Mouse (Mus musculus) forebrain, embryonic 12.5 days (tissue): ENCODE measurements around the gene Rnf214. TPM values are rescaled to one million over a fixed set of nuclear protein-coding genes. Genes with fewer than 3 reads are reported as not detected.
"Not testable (repeated sequence)": the region's sequence is repeated elsewhere in the genome, so short reads cannot be mapped to it uniquely, and the experiment has no call there.

Experiments used
- ATAC-seq: fragments of 200-750 bp; cut with Nextera tagmentation; 2 replicates; pipeline ENCODE4 v1.8.0; 2017; ENCODE audit warnings: moderate TSS enrichment; ENCODE audit not compliant: low FRiP score
- H3K27ac ChIP-seq: fragments of 300-500 bp; sonication (generic); 2 replicates; pipeline ENCODE4 v1.5.1; 2016; ENCODE audit warnings: mild to moderate bottlenecking
- H3K27me3 ChIP-seq: fragments of 300-500 bp; sonication (generic); 2 replicates; pipeline ENCODE4 v1.6.1; 2016; ENCODE audit warnings: mild to moderate bottlenecking
- H3K36me3 ChIP-seq: fragments of 300-500 bp; sonication (generic); replicated peaks from 2 replicates; pipeline ENCODE4 v1.6.1; 2016; ENCODE audit warnings: mild to moderate bottlenecking
- H3K4me1 ChIP-seq: fragments of 300-500 bp; sonication (generic); 2 replicates; pipeline ENCODE4 v1.6.1; 2016
- H3K4me2 ChIP-seq: fragments of 300-500 bp; sonication (generic); 2 replicates; pipeline ENCODE4 v1.6.1; 2016; ENCODE audit warnings: mild to moderate bottlenecking, moderate library complexity
- H3K4me3 ChIP-seq: fragments of 300-500 bp; sonication (generic); replicated peaks from 2 replicates; pipeline ENCODE4 v1.5.1; 2016; ENCODE audit warnings: mild to moderate bottlenecking
- H3K9ac ChIP-seq: fragments of 300-500 bp; sonication (generic); 2 replicates; pipeline ENCODE4 v1.6.1; 2016; ENCODE audit warnings: mild to moderate bottlenecking
- H3K9me3 ChIP-seq: fragments of 300-500 bp; sonication (generic); 2 replicates; pipeline ENCODE4 v1.6.1; 2016
- WGBS: fragments of 180-500 bp; shearing (Covaris S2); methylation state at CpG from one replicate; pipeline ENCODE4 v1.1.7; 2016; 5-methylcytosine and 5-hydroxymethylcytosine counted together
- polyA plus RNA-seq: library from polyadenylated mRNA; unstranded; fragments of >200 nt; fragmentation: Nextera tagmentation; extraction: Ambion mirVana; gene quantifications from 2 replicates; pipeline ENCODE4 v1.2.1, GENCODE M21; 2016

Gene Rnf214
- polyA plus RNA-seq, 1 experiment from 2014 or later: 92.3 TPM

DNA sequence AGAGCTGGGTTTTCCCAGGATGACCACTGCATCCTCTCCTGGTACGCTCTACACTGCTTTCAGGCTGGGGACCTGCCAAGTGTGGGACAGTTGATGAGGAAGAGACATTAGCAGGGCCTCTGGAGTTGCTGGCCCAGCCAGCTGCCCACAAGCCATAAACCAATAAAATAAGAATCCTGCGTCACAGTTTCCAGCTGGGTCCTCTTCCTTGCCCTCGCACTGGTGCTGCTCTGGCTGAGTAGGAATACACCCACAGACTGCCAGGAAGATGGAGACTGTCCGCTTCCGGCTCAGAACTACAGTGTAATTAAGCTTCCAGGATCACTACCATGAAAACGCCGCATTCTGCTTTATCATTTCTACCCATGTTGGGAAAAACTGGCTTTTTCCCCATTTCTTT, 44.9 kb downstream of the Rnf214 start:
- no peaks in the 10 kb centered on the region for H3K4me1 ChIP-seq
- WGBS: 97% methylated on average over 7 of the region's 7 CpGs
- peaks cover 94% of the 10 kb centered on the region for H3K36me3 ChIP-seq
- no peak for ATAC-seq
- no peaks in the 10 kb centered on the region for H3K9me3 ChIP-seq
- no peak overlapping the region for H3K27ac ChIP-seq
- no peak overlapping the region for H3K4me3 ChIP-seq
- no peaks in the 10 kb centered on the region for H3K27me3 ChIP-seq
- H3K4me2 ChIP-seq: no peak overlapping the region
- no peak overlapping the region for H3K9ac ChIP-seq

- no peak for ATAC-seq
- H3K36me3 ChIP-seq: peaks cover 92% of the 10 kb centered on the region
- no peak overlapping the region for H3K27ac ChIP-seq
- H3K4me1 ChIP-seq: no peaks in the 10 kb centered on the region
- H3K4me2 ChIP-seq: no peak overlapping the region
- no peaks in the 10 kb centered on the region for H3K9me3 ChIP-seq
- H3K4me3 ChIP-seq: no peak overlapping the region
- 96% methylated on average over 10 of the region's 10 CpGs for WGBS
- H3K9ac ChIP-seq: no peak overlapping the region
- no peaks in the 10 kb centered on the region for H3K27me3 ChIP-seq
Measured at GRCm38 (mm10) chr9:45859364-45859763, 47.3 kb downstream of the Rnf214 start.

GRCm38 (mm10) chr9:45854136-45854535, 52.6 kb downstream of the Rnf214 start:
- Histone ChIP-seq H3K36me3 (peaks cover 48% of the 10 kb centered on the region), H3K4me1 (no peaks in the 10 kb centered on the region), H3K9ac (no peak overlapping the region), H3K27ac (no peak overlapping the region), H3K9me3 (no peaks in the 10 kb centered on the region), H3K4me2 (no peak overlapping the region), H3K27me3 (no peaks in the 10 kb centered on the region), H3K4me3 (no peak overlapping the region)
- 92% methylated on average over 1 of the region's 1 CpGs for WGBS
- ATAC-seq: no peak

DNA sequence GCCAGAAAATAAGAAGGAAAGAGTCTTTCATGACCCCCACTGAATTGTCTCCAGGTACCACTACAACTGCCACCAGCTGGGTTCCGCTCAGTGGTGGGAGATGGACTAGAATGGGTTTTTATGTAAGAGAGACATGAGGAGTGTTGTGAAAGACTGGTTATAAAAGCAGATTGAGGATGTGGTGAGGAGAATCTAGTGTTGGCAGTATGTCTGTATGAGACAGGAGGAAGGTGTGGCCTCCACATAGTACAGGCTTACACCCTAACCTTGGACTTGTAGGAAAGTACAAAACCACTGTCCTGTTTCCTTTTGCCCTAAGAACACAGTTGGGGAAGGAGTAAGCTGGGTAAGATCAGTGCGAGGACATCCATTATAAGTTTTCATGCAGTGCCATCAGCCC, 53.0 kb downstream of the Rnf214 start:
- ATAC-seq: no peak
- Histone ChIP-seq H3K27me3 (no peaks in the 10 kb centered on the region), H3K4me3 (no peak overlapping the region), H3K9me3 (no peaks in the 10 kb centered on the region), H3K9ac (no peak overlapping the region), H3K36me3 (peaks cover 43% of the 10 kb centered on the region), H3K27ac (no peak overlapping the region), H3K4me1 (no peaks in the 10 kb centered on the region), H3K4me2 (no peak overlapping the region)
- 96% methylated on average over 2 of the region's 2 CpGs for WGBS

DNA sequence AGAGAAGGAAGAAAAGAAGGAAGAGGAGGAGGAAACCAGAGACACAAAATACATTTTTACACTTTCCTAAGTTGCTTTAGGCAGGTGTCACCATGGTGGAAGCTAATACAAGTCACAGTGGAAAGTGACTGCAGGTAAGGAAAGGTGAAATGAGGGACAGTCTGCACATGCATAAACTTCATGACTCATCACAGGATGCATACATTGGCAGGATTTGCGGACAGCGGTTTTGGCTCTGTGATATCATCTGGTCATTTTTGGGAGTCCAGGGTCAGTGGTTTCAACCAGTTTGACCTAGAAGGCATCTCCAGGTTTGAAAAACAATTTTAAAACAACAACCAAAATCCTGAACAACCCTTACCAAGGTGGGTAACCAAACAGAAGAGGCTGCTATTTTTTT, 54.9 kb downstream of the Rnf214 start:
- no peaks in the 10 kb centered on the region for H3K27me3 ChIP-seq

DNA sequence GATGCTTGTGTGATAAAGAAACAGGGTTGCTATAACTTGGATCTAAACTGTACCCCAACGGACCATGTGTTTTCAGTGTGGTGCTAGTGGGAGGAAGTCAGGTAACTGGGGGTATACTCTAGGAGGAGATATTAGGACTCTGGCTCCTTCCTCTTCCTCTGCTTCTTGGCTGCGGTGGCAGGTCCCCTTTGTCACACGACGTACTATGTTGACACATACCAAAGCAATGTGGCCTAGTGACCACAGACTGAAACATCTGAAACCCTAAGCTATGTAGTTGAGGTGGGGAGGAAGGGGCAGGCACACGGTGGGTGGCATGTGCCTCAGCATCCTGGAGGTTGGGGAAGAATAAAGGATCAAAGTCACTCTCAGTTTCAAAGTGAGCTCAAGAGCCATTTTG, 55.4 kb downstream of the Rnf214 start:
- no peak overlapping the region for H3K4me3 ChIP-seq
- no peak for ATAC-seq
- no peaks in the 10 kb centered on the region for H3K9me3 ChIP-seq
- peaks cover 20% of the 10 kb centered on the region for H3K36me3 ChIP-seq
- 75% methylated on average over 5 of the region's 5 CpGs for WGBS
- no peak overlapping the region for H3K4me2 ChIP-seq
- no peak overlapping the region for H3K9ac ChIP-seq
- H3K27me3 ChIP-seq: no peaks in the 10 kb centered on the region
- no peak overlapping the region for H3K27ac ChIP-seq
- H3K4me1 ChIP-seq: no peaks in the 10 kb centered on the region

More for the DNA sequence above, 54.9 kb downstream of the Rnf214 start:
- Histone ChIP-seq H3K9me3 (no peaks in the 10 kb centered on the region), H3K4me2 (no peak overlapping the region), H3K4me1 (no peaks in the 10 kb centered on the region), H3K9ac (no peak overlapping the region), H3K4me3 (no peak overlapping the region), H3K36me3 (peaks cover 24% of the 10 kb centered on the region), H3K27ac (no peak overlapping the region)
- ATAC-seq: no peak
- WGBS: 96% methylated on average over 2 of the region's 2 CpGs

- no peaks in the 10 kb centered on the region for H3K4me1 ChIP-seq
- WGBS: 92% methylated on average over 8 of the region's 8 CpGs
Measured at GRCm38 (mm10) chr9:45850528-45851155, 56.1 kb downstream of the Rnf214 start.

GRCm38 (mm10) chr9:45849528-45850408, 56.9 kb downstream of the Rnf214 start:
- no peak for ATAC-seq
- Histone ChIP-seq H3K4me2 (no peak overlapping the region), H3K27me3 (no peaks in the 10 kb centered on the region), H3K27ac (0 out of 2 replicates have a peak overlapping the region, but pooled peaks have one; percentile 9), H3K36me3 (peaks cover 7% of the 10 kb centered on the region; the same call in 1 of the 2 replicates), H3K4me1 (no peaks in the 10 kb centered on the region), H3K4me3 (no peak overlapping the region), H3K9ac (no peak overlapping the region), H3K9me3 (no peaks in the 10 kb centered on the region)
- 67% methylated on average over 9 of the region's 9 CpGs for WGBS

More at GRCm38 (mm10) chr9:45850528-45851155, 56.1 kb downstream of the Rnf214 start:
- Histone ChIP-seq H3K4me3 (no peak overlapping the region), H3K9me3 (no peaks in the 10 kb centered on the region), H3K27ac (no peak overlapping the region), H3K9ac (no peak overlapping the region), H3K4me2 (no peak overlapping the region), H3K36me3 (peaks cover 13% of the 10 kb centered on the region), H3K27me3 (no peaks in the 10 kb centered on the region)
- ATAC-seq: no peak

DNA sequence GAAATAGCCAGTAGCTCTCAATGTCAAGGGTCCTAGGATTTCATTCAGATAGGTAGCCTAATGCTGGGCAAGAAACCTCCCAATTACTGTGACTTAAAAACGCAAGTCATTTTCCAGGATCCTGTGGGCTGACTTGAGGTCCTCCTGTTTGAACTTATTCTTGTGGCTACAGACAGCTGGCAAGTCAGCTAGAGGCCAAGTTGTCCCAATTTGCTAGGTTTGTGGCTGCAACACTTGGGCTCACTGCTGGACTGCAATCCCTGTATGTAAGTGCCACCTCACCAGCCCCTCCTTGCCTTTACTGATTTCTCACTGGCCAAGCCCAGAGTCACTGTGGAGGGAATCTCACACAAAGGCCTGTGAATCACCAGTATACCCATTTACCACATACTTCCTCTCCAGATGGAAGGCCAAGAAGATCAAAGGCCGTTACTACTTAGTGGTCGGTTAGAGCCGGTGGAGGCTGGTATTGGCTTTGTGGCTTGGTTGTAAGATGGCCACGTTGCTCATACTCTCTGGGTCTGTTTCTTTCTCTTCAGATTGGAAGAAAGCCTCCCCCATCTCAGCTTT, 59.7 kb downstream of the Rnf214 start:
- no peaks in the 10 kb centered on the region for H3K36me3 ChIP-seq
- ATAC-seq: no peak
- H3K4me3 ChIP-seq: no peak overlapping the region
- no peak overlapping the region for H3K27ac ChIP-seq
- H3K4me2 ChIP-seq: no peak overlapping the region
- H3K9me3 ChIP-seq: no peaks in the 10 kb centered on the region
- no peaks in the 10 kb centered on the region for H3K27me3 ChIP-seq
- H3K9ac ChIP-seq: no peak overlapping the region
- peaks cover 6% of the 10 kb centered on the region; the same call in 1 of the 2 replicates for H3K4me1 ChIP-seq
- WGBS: 87% methylated on average over 5 of the region's 5 CpGs

DNA sequence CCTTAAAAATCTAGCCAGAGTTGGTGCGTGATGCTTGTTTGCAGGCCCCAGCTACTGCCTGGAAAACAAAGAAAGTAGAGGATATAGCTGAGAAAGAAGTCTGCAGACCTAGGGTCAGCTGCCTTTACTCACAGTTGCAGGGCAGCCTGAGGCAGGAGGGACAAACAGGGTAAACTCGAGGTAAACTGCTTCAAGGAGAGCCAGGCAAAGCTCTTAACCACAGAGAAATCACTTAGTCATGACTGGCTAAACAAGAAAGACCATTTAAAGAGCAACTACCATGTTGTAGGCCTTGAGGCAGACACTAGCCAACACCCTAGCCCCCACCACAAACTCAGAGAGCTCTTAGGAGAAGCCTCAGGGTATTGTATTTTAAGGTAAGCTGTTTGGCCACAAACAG, 60.5 kb downstream of the Rnf214 start:
- H3K36me3 ChIP-seq, H3K9ac ChIP-seq, H3K27ac ChIP-seq, H3K4me2 ChIP-seq, ATAC-seq, H3K27me3 ChIP-seq, H3K9me3 ChIP-seq, H3K4me3 ChIP-seq: not testable (repeated sequence)
- peaks cover 14% of the 10 kb centered on the region for H3K4me1 ChIP-seq
- 82% methylated on average over 2 of the region's 2 CpGs for WGBS

DNA sequence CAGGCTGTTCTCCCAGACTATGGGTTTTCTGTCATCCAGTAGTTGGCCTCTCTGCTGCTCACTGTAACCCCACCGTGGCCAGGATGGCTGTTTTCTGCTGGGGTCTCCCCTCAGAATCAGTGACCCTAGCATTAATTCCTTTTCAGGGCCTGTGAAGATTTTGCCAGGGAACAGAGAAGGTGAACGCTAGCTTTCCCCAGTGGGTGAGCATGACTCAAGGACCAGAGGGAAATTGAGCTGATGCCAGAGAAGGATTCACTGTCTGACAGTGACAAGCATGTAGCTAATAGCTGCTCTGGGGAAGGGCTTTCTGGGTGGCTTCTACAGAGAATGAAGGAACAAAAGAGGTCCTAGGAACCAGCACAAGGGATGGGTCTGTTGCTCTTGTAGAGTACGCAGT, 61.2 kb downstream of the Rnf214 start:
- WGBS: 75% methylated on average over 3 of the region's 3 CpGs
- Histone ChIP-seq H3K4me1 (peaks cover 20% of the 10 kb centered on the region), H3K27ac (no peak overlapping the region), H3K27me3 (no peaks in the 10 kb centered on the region), H3K4me2 (no peak overlapping the region), H3K9me3 (no peaks in the 10 kb centered on the region), H3K36me3 (no peaks in the 10 kb centered on the region), H3K9ac (no peak overlapping the region), H3K4me3 (no peak overlapping the region)
- ATAC-seq: no peak

GRCm38 (mm10) chr9:45843780-45844179, 62.9 kb downstream of the Rnf214 start:
- no peaks in the 10 kb centered on the region for H3K36me3 ChIP-seq
- H3K4me1 ChIP-seq: peaks cover 38% of the 10 kb centered on the region
- H3K9me3 ChIP-seq: no peaks in the 10 kb centered on the region
- ATAC-seq: no peak
- H3K4me3 ChIP-seq: no peak overlapping the region
- H3K4me2 ChIP-seq: no peak overlapping the region
- 90% methylated on average over 1 of the region's 1 CpGs for WGBS
- H3K9ac ChIP-seq: no peak overlapping the region
- no peak overlapping the region for H3K27ac ChIP-seq
- no peaks in the 10 kb centered on the region for H3K27me3 ChIP-seq
